Mouse (Mus musculus) hindbrain, embryonic 10.5 days (tissue): ENCODE measurements around the gene Rsph3b. TPM values are rescaled to one million over a fixed set of nuclear protein-coding genes. Genes with fewer than 3 reads are reported as not detected.
"Not testable (repeated sequence)": the region's sequence is repeated elsewhere in the genome, so short reads cannot be mapped to it uniquely, and the experiment has no call there.

Source experiments
- DNase-seq: peaks from one replicate; pipeline ENCODE4 v3.0.0-alpha.2; 2017; ENCODE audit warnings: low spot score
- H3K27ac ChIP-seq: fragments of 300-500 bp; sonication (generic); 2 replicates; pipeline ENCODE4 v1.5.1; 2016; ENCODE audit warnings: mild to moderate bottlenecking, moderate library complexity
- H3K27me3 ChIP-seq: fragments of 300-500 bp; sonication (generic); 2 replicates; pipeline ENCODE4 v1.6.1; 2016; ENCODE audit warnings: mild to moderate bottlenecking; ENCODE audit not compliant: poor library complexity, insufficient read depth, severe bottlenecking
- H3K36me3 ChIP-seq: fragments of 300-500 bp; sonication (generic); 2 replicates; pipeline ENCODE4 v1.6.1; 2016; ENCODE audit warnings: mild to moderate bottlenecking, moderate library complexity
- H3K4me1 ChIP-seq: fragments of 300-500 bp; sonication (generic); replicated peaks from 2 replicates; pipeline ENCODE4 v1.6.1; 2016; ENCODE audit warnings: mild to moderate bottlenecking
- H3K4me3 ChIP-seq: fragments of 300-500 bp; sonication (generic); 2 replicates; pipeline ENCODE4 v1.5.1; 2016; ENCODE audit warnings: mild to moderate bottlenecking, moderate library complexity
- H3K9me3 ChIP-seq: fragments of 300-500 bp; sonication (generic); 2 replicates; pipeline ENCODE4 v1.6.1; 2016; ENCODE audit warnings: mild to moderate bottlenecking, moderate library complexity
- WGBS: fragments of 180-500 bp; shearing (Covaris S2); methylation state at CpG from one replicate; pipeline ENCODE4 v1.1.7; 2016; 5-methylcytosine and 5-hydroxymethylcytosine counted together
- polyA plus RNA-seq: library from polyadenylated mRNA; unstranded; fragments of >200 nt; fragmentation: Nextera tagmentation; extraction: Ambion mirVana; gene quantifications from 2 replicates; pipeline ENCODE4 v1.2.1, GENCODE M21; 2016

Rsph3b gene
- polyA plus RNA-seq: 36.4 and 43.4 TPM in 2 replicates

GRCm38 (mm10) chr17:6947984-6948768 lies at the start of gene Rsph3b:
Rsph3b (minus strand) TSS chr17:6948682.
- DNase-seq: peak; percentile 93
- 2% methylated on average over 73 of the region's 73 CpGs for WGBS
- H3K27ac ChIP-seq: peak within 1 kb of the TSS; percentile 86
- H3K4me3 ChIP-seq: peak within 1 kb of the TSS; percentile 62
- H3K9me3 ChIP-seq, H3K36me3 ChIP-seq, H3K4me1 ChIP-seq, H3K27me3 ChIP-seq: not testable (repeated sequence)

GRCm38 (mm10) chr17:6997778-6998490 lies 49.5 kb upstream of the Rsph3b start:
- 60% methylated on average over 2 of the region's 7 CpGs for WGBS
- H3K27ac ChIP-seq, H3K4me1 ChIP-seq, H3K9me3 ChIP-seq, H3K27me3 ChIP-seq, DNase-seq, H3K36me3 ChIP-seq, H3K4me3 ChIP-seq: not testable (repeated sequence)

- H3K27me3 ChIP-seq, H3K4me3 ChIP-seq, H3K9me3 ChIP-seq, H3K27ac ChIP-seq, DNase-seq, H3K36me3 ChIP-seq, H3K4me1 ChIP-seq: not testable (repeated sequence)
- whole genome bisulfite sequencing: 84% methylated on average over 8 of the region's 8 CpGs
Measured at GRCm38 (mm10) chr17:6996826-6997225, 48.3 kb upstream of the Rsph3b start.

- not testable (repeated sequence) for DNase-seq, H3K36me3 ChIP-seq, H3K9me3 ChIP-seq, H3K27ac ChIP-seq, H3K4me1 ChIP-seq, H3K27me3 ChIP-seq, H3K4me3 ChIP-seq
- no CpG with 5 or more reads among the region's 6 CpGs for WGBS
Measured at GRCm38 (mm10) chr17:6995504-6995903, 47.0 kb upstream of the Rsph3b start.

- not testable (repeated sequence) for DNase-seq, H3K36me3 ChIP-seq, H3K4me3 ChIP-seq, H3K27me3 ChIP-seq, H3K4me1 ChIP-seq, H3K27ac ChIP-seq, H3K9me3 ChIP-seq
- 92% methylated on average over 1 of the region's 1 CpGs for WGBS
Measured at GRCm38 (mm10) chr17:6986118-6986517, 37.6 kb upstream of the Rsph3b start.

GRCm38 (mm10) chr17:6980144-6980543 lies 31.7 kb upstream of the Rsph3b start:
- H3K4me1 ChIP-seq, H3K9me3 ChIP-seq, H3K4me3 ChIP-seq, H3K27ac ChIP-seq, H3K36me3 ChIP-seq, DNase-seq, H3K27me3 ChIP-seq: not testable (repeated sequence)
- 92% methylated on average over 5 of the region's 8 CpGs for WGBS

GRCm38 (mm10) chr17:6979380-6979779 lies 30.9 kb upstream of the Rsph3b start:
- not testable (repeated sequence) for H3K27ac ChIP-seq, DNase-seq
- WGBS: 30% methylated on average over 5 of the region's 5 CpGs

GRCm38 (mm10) chr17:6978287-6979248 lies 30.1 kb upstream of the Rsph3b start, which contains the start of gene Gm49721:
Gm49721 (plus strand) TSS chr17:6978904.
- H3K27me3 ChIP-seq, H3K9me3 ChIP-seq, H3K4me1 ChIP-seq, H3K36me3 ChIP-seq: not testable (repeated sequence)
- Histone ChIP-seq H3K4me3 (peak within 1 kb of the TSS; percentile 57), H3K27ac (peak within 1 kb of the TSS; percentile 82)
- WGBS: 2% methylated on average over 59 of the region's 68 CpGs
- DNase-seq: peak; percentile 45

More at GRCm38 (mm10) chr17:6979380-6979779, 30.9 kb upstream of the Rsph3b start:
- peak overlapping the region; percentile 57 for H3K4me3 ChIP-seq
- not testable (repeated sequence) for H3K36me3 ChIP-seq, H3K9me3 ChIP-seq, H3K4me1 ChIP-seq, H3K27me3 ChIP-seq

- H3K27me3 ChIP-seq, H3K9me3 ChIP-seq, H3K36me3 ChIP-seq, H3K27ac ChIP-seq, H3K4me3 ChIP-seq, H3K4me1 ChIP-seq, DNase-seq: not testable (repeated sequence)
- WGBS: 77% methylated on average over 3 of the region's 3 CpGs
Measured at GRCm38 (mm10) chr17:6974985-6975384, 26.5 kb upstream of the Rsph3b start.

- not testable (repeated sequence) for DNase-seq, H3K4me3 ChIP-seq, H3K9me3 ChIP-seq, H3K27me3 ChIP-seq, H3K27ac ChIP-seq, H3K36me3 ChIP-seq, H3K4me1 ChIP-seq
- 67% methylated on average over 4 of the region's 4 CpGs for WGBS
Measured at GRCm38 (mm10) chr17:6972836-6973396, 24.4 kb upstream of the Rsph3b start.

- WGBS: 89% methylated on average over 8 of the region's 8 CpGs
- H3K27ac ChIP-seq, H3K4me3 ChIP-seq, DNase-seq, H3K27me3 ChIP-seq, H3K36me3 ChIP-seq, H3K9me3 ChIP-seq, H3K4me1 ChIP-seq: not testable (repeated sequence)
Measured at GRCm38 (mm10) chr17:6971238-6971637, 22.8 kb upstream of the Rsph3b start.

GRCm38 (mm10) chr17:6970334-6970733 lies 21.9 kb upstream of the Rsph3b start, which contains the start of gene Rnaset2b:
Rnaset2b (plus strand) TSS chr17:6970634.
- not testable (repeated sequence) for H3K4me3 ChIP-seq, H3K36me3 ChIP-seq, DNase-seq, H3K9me3 ChIP-seq, H3K27ac ChIP-seq, H3K27me3 ChIP-seq, H3K4me1 ChIP-seq
- 100% methylated on average over 1 of the region's 8 CpGs for WGBS
